Mouse (Mus musculus) CH12.LX (cell line): ENCODE results near the gene Dgkh. TPM values are rescaled to one million over a fixed set of nuclear protein-coding genes. Genes with fewer than 3 reads are reported as not detected.

ENCODE experiments used
- DNase-seq: peaks from one replicate; pipeline ENCODE4 v3.0.0-alpha.2; 2013; ENCODE audit errors: extremely low read depth
- H3K27ac ChIP-seq: 2 replicates; pipeline ENCODE4 v1.5.1; 2012; ENCODE audit warnings: low read depth, mild to moderate bottlenecking, control low read depth, moderate library complexity; ENCODE audit not compliant: insufficient read depth
- H3K27me3 ChIP-seq: replicated peaks from 2 replicates; pipeline ENCODE3; 2012; ENCODE audit warnings: inconsistent platforms
- H3K36me3 ChIP-seq, 2 experiments: replicated peaks in 1 of 2; 2 replicates each; pipeline versions ENCODE3 to v1.6.1; 2012; ENCODE audit warnings: inconsistent platforms in 1 of 2, low read length in 1 of 2, mild to moderate bottlenecking in 1 of 2, mixed read lengths in 1 of 2, moderate library complexity in 1 of 2; ENCODE audit not compliant: control insufficient read depth in 1 of 2, insufficient read depth in 1 of 2
- H3K4me1 ChIP-seq, 2 experiments: 2 replicates each; pipeline ENCODE4 v1.6.1; 2012; ENCODE audit warnings: inconsistent platforms in 1 of 2, moderate library complexity in 1 of 2; ENCODE audit not compliant: insufficient read depth in 2 of 2, control insufficient read depth in 1 of 2
- H3K4me2 ChIP-seq: 2 replicates; pipeline ENCODE4 v1.6.1; 2012; ENCODE audit warnings: low read depth, mild to moderate bottlenecking, control low read depth; ENCODE audit not compliant: poor library complexity, insufficient read depth, severe bottlenecking
- H3K4me3 ChIP-seq, 3 experiments: fragments of 150-350 bp in 1 of 3; sonication (generic) in 1 of 3; replicated peaks in 1 of 3; 2 replicates each; pipeline versions ENCODE3 to v1.5.1; 2011 to 2012; ENCODE audit warnings: low read depth in 2 of 3, low read length in 2 of 3, mild to moderate bottlenecking in 2 of 3, moderate library complexity in 2 of 3, control low read depth in 1 of 3, improper control_type of control experiment in 1 of 3, inconsistent platforms in 1 of 3, mixed read lengths in 1 of 3; ENCODE audit not compliant: poor library complexity in 1 of 3
- H3K79me2 ChIP-seq: replicated peaks from 2 replicates; pipeline ENCODE4 v1.6.1; 2012; ENCODE audit warnings: mild to moderate bottlenecking, moderate library complexity; ENCODE audit not compliant: control insufficient read depth, poor library complexity, insufficient read depth, severe bottlenecking; ENCODE audit errors: extremely low read depth
- H3K9ac ChIP-seq: 2 replicates; pipeline ENCODE4 v1.6.1; 2012; ENCODE audit warnings: low read depth, mild to moderate bottlenecking, control low read depth, moderate library complexity; ENCODE audit not compliant: insufficient read depth
- H3K9me3 ChIP-seq: replicated peaks from 2 replicates; pipeline ENCODE3; 2012; ENCODE audit warnings: low read length, inconsistent platforms, mixed read lengths
- CHD1 ChIP-seq: IDR thresholded peaks from 2 replicates; pipeline ENCODE4 v1.6.1; 2012; ENCODE audit warnings: low read depth, low read length, improper control_type of control experiment, inconsistent platforms
- CHD2 ChIP-seq: IDR thresholded peaks from 2 replicates; pipeline ENCODE4 v1.6.1; 2011; ENCODE audit warnings: low read length, improper control_type of control experiment
- CTCF ChIP-seq, 2 experiments: IDR thresholded peaks in 1 of 2; conservative IDR thresholded peaks in 1 of 2; 2 replicates each; pipeline ENCODE4 v1.5.1; 2011 to 2012; ENCODE audit warnings: low read depth in 2 of 2, low read length in 2 of 2, improper control_type of control experiment in 1 of 2, inconsistent platforms in 1 of 2, mild to moderate bottlenecking in 1 of 2, moderate library complexity in 1 of 2
- ETS1 ChIP-seq: conservative IDR thresholded peaks from 2 replicates; pipeline ENCODE4 v1.6.1; 2012; ENCODE audit warnings: low read depth, mild to moderate bottlenecking, inconsistent platforms, low read length, improper control_type of control experiment, moderate library complexity
- HCFC1 ChIP-seq: IDR thresholded peaks from 2 replicates; pipeline ENCODE4 v1.6.1; 2012; ENCODE audit warnings: low read depth, mild to moderate bottlenecking, inconsistent platforms, low read length, improper control_type of control experiment
- IRF4 ChIP-seq: IDR thresholded peaks from 2 replicates; pipeline ENCODE4 v1.6.1; 2014; ENCODE audit warnings: low read depth, mild to moderate bottlenecking, inconsistent platforms, low read length, improper control_type of control experiment
- JUN ChIP-seq: IDR thresholded peaks from 2 replicates; pipeline ENCODE4 v1.6.1; 2011; ENCODE audit warnings: low read depth, mild to moderate bottlenecking, low read length, improper control_type of control experiment, moderate library complexity; ENCODE audit not compliant: insufficient read depth
- MAZ ChIP-seq: IDR thresholded peaks from 2 replicates; pipeline ENCODE4 v1.6.1; 2012; ENCODE audit warnings: low read depth, mild to moderate bottlenecking, inconsistent platforms, low read length, improper control_type of control experiment, moderate library complexity
- MXI1 ChIP-seq: IDR thresholded peaks from 2 replicates; pipeline ENCODE4 v1.6.1; 2011; ENCODE audit warnings: mild to moderate bottlenecking, low read depth, low read length, improper control_type of control experiment
- MYC ChIP-seq: IDR thresholded peaks from 2 replicates; pipeline ENCODE4 v1.6.1; 2011; ENCODE audit warnings: low read depth, mild to moderate bottlenecking, improper control_type of control experiment, low read length
- PAX5 ChIP-seq: IDR thresholded peaks from 2 replicates; pipeline ENCODE4 v1.6.1; 2012; ENCODE audit warnings: low read length, inconsistent platforms, mixed read lengths
- RCOR1 ChIP-seq: conservative IDR thresholded peaks from 2 replicates; pipeline ENCODE4 v1.6.1; 2012; ENCODE audit warnings: low read depth, mild to moderate bottlenecking, inconsistent platforms, low read length, improper control_type of control experiment
- UBTF ChIP-seq: IDR thresholded peaks from 2 replicates; pipeline ENCODE4 v1.6.1; 2012; ENCODE audit warnings: low read depth, mild to moderate bottlenecking, inconsistent platforms, low read length, improper control_type of control experiment, moderate library complexity
- USF1 ChIP-seq: IDR thresholded peaks from 2 replicates; pipeline ENCODE4 v1.6.1; 2014; ENCODE audit warnings: low read depth, mild to moderate bottlenecking, inconsistent platforms, low read length, improper control_type of control experiment
- ZNF384 ChIP-seq: IDR thresholded peaks from 2 replicates; pipeline ENCODE4 v1.6.1; 2012; ENCODE audit warnings: low read depth, low read length, improper control_type of control experiment, inconsistent platforms
- dilution Hi-C: fragments of 300-500 bp; cut with MboI; formaldehyde crosslinking; loops from 2 replicates; pipeline ENCODE4 v1.14.3; 2020; ENCODE audit warnings: low sequenced_read_pairs; ENCODE audit not compliant: extremely low pct_unique_long_range_greater_than_20kb, extremely low pct_ligation_motif_present
- in situ Hi-C: fragments of 300-500 bp; cut with MboI; formaldehyde crosslinking; loops from 3 replicates; pipeline ENCODE4 v1.14.3; 2019; ENCODE audit warnings: low sequenced_read_pairs, low pct_ligation_motif_present, low pct_unique_long_range_greater_than_20kb, mixed read lengths
- polyA plus RNA-seq: library from polyadenylated mRNA; unstranded; fragments of >175 nt; gene quantifications from 2 replicates; pipeline ENCODE4 v1.2.1, GENCODE M21; 2012; ENCODE audit warnings: low read depth; ENCODE audit not compliant: insufficient read length
- total RNA-seq, 2 experiments: library from RNA; depleted of rRNA; stranded (reverse); fragments of 300-350 nt in 1 of 2; fragments of >200 nt in 1 of 2; gene quantifications; 2 replicates each; pipeline ENCODE4 v1.2.3; 2012 to 2014

The Dgkh gene
- total and polyA plus RNA-seq, 3 experiments: 0.83 to 3.3 (median 2.4) TPM

DNA sequence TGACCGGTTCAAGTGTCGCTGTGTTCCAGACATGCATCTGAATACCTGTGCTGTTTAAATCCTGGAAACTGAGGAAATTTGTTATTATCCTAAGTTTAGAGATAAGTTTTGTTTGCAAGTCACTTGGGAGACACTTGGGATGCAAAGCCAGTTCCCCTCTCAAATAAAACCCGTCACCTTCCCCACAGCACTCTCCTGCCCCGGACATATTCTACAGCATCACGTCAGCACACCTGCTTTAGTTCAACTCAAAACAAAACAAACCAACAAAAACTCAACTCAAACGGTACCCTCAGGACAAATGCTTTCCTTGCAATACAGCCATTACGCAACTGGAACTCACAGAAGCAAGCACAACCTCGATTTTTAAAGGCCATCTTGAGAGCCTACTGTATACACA is 31.1 kb downstream of the Dgkh start:
- no peaks in the 10 kb centered on the region for H3K27me3 ChIP-seq
- no peak overlapping the region for H3K9ac ChIP-seq
- dilution Hi-C loops (no loop called here), in situ Hi-C loops (no loop called here)
- peaks cover 0 to 4% of the 10 kb centered on the region in 2 experiments for H3K36me3 ChIP-seq
- no peak for DNase-seq
- no peak overlapping the region for H3K4me3 ChIP-seq
- H3K4me2 ChIP-seq: no peak overlapping the region
- H3K79me2 ChIP-seq: no peaks in the 10 kb centered on the region
- no peak overlapping the region for H3K27ac ChIP-seq
- TF ChIP-seq CHD2: no peak
- no peak for TF ChIP-seq MAZ
- no peak for TF ChIP-seq JUN
- no peak for TF ChIP-seq USF1
- TF ChIP-seq RCOR1: no peak
- no peak for TF ChIP-seq MXI1
- H3K4me1 ChIP-seq: peaks cover 0 to 8% of the 10 kb centered on the region in 2 experiments; a peak in 1 of 4 replicates
- peaks cover 3% of the 10 kb centered on the region for H3K9me3 ChIP-seq

DNA sequence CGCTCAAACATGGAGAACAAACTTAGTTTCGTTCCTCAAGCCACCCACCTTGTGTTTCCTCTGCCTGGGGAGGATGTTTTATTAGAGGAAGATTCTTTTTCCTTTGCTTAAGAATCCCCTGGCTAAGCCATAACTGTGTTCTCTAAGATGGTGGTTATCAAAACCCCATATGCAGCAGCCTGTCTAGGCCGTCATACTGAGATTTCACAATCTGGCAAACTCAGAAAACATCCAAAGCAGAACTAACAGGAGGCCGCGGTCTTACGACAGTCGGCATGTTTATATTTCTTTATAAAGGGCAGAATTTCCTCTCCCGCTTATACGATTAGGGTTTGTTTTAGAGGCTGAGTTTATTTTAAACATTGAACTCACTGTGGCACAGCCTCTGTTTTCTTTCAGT is 31.5 kb downstream of the Dgkh start:
- H3K9ac ChIP-seq: no peak overlapping the region
- H3K4me2 ChIP-seq: no peak overlapping the region
- TF ChIP-seq HCFC1: no peak
- TF ChIP-seq ETS1: no peak
- TF ChIP-seq MXI1: no peak
- no peak for TF ChIP-seq CHD1
- no peak for TF ChIP-seq CTCF (conservative IDR thresholded peaks at IDR 0.05 in 1 of 2, IDR thresholded peaks at IDR 0.05 in 1 of 2; ENCODE audit: low read depth in 2 of 2, low read length in 2 of 2)
- TF ChIP-seq PAX5: no peak
- TF ChIP-seq JUN: no peak
- TF ChIP-seq UBTF: no peak
- no peak for TF ChIP-seq IRF4
- no peak for TF ChIP-seq MYC
- TF ChIP-seq ZNF384: no peak
- TF ChIP-seq, all 38 proteins: peak for 0
- dilution Hi-C loops (no loop called here), in situ Hi-C loops (no loop called here)
- Histone ChIP-seq H3K4me3 (no peak overlapping the region), H3K36me3 (peaks cover 0 to 4% of the 10 kb centered on the region in 2 experiments), H3K79me2 (no peaks in the 10 kb centered on the region), H3K4me1 (peaks cover 0 to 8% of the 10 kb centered on the region in 2 experiments; a peak in 1 of 4 replicates), H3K27ac (no peak overlapping the region), H3K9me3 (peaks cover 3% of the 10 kb centered on the region), H3K27me3 (no peaks in the 10 kb centered on the region)
- DNase-seq: no peak
